Mouse (Mus musculus) hindbrain, embryonic 11.5 days (tissue): ENCODE measurements around the gene Mid1. TPM values are rescaled to one million over a fixed set of nuclear protein-coding genes. Genes with fewer than 3 reads are reported as not detected.
"Not testable (repeated sequence)": the region's sequence is repeated elsewhere in the genome, so short reads cannot be mapped to it uniquely, and the experiment has no call there.

Experiments used
- ATAC-seq: fragments of 200-750 bp; cut with Nextera tagmentation; 2 replicates; pipeline ENCODE4 v1.8.0; 2017; ENCODE audit warnings: mild to moderate bottlenecking, moderate TSS enrichment, moderate library complexity; ENCODE audit not compliant: low FRiP score
- DNase-seq: peaks from one replicate; pipeline ENCODE4 v3.0.0-alpha.2; 2015; ENCODE audit warnings: low spot score
- H3K27ac ChIP-seq: fragments of 300-500 bp; sonication (generic); 2 replicates; pipeline ENCODE4 v1.5.1; 2014; ENCODE audit warnings: mild to moderate bottlenecking, low read depth, low read length
- H3K27me3 ChIP-seq: fragments of 300-500 bp; sonication (generic); 2 replicates; pipeline ENCODE4 v1.6.1; 2014; ENCODE audit warnings: mild to moderate bottlenecking, low read length, moderate library complexity, mixed read lengths; ENCODE audit not compliant: control insufficient read depth, insufficient read depth
- H3K36me3 ChIP-seq: fragments of 300-500 bp; sonication (generic); 2 replicates; pipeline ENCODE4 v1.6.1; 2014; ENCODE audit warnings: mild to moderate bottlenecking, low read length, moderate library complexity, mixed read lengths; ENCODE audit not compliant: control insufficient read depth, insufficient read depth
- H3K4me1 ChIP-seq: fragments of 300-500 bp; sonication (generic); replicated peaks from 2 replicates; pipeline ENCODE4 v1.6.1; 2014; ENCODE audit warnings: low read length, mixed read lengths; ENCODE audit not compliant: control insufficient read depth, insufficient read depth
- H3K4me2 ChIP-seq: fragments of 300-500 bp; sonication (generic); replicated peaks from 2 replicates; pipeline ENCODE4 v1.6.1; 2014; ENCODE audit warnings: mild to moderate bottlenecking, low read depth, low read length
- H3K4me3 ChIP-seq: fragments of 300-500 bp; sonication (generic); 2 replicates; pipeline ENCODE4 v1.5.1; 2014; ENCODE audit warnings: low read depth, low read length
- H3K9ac ChIP-seq: fragments of 300-500 bp; sonication (generic); 2 replicates; pipeline ENCODE4 v1.6.1; 2014; ENCODE audit warnings: low read depth, low read length
- H3K9me3 ChIP-seq: fragments of 300-500 bp; sonication (generic); 2 replicates; pipeline ENCODE4 v1.6.1; 2016; ENCODE audit warnings: low read length; ENCODE audit not compliant: control insufficient read depth
- WGBS: fragments of 180-500 bp; shearing (Covaris S2); extraction: QIAGEN DNeasy Blood & Tissue Kit; methylation state at CpG from one replicate; pipeline ENCODE4 v1.1.7; 2014; 5-methylcytosine and 5-hydroxymethylcytosine counted together
- polyA plus RNA-seq: library from polyadenylated mRNA; unstranded; fragments of >200 nt; fragmentation: Nextera tagmentation; extraction: Ambion mirVana; gene quantifications from 2 replicates; pipeline ENCODE4 v1.2.1, GENCODE M21; 2014

Mid1 gene
- polyA plus RNA-seq, 1 experiment from 2014 or later = 24.6 TPM

- Histone ChIP-seq H3K27ac (peak overlapping the region; percentile 58), H3K4me3 (peak overlapping the region; percentile 42), H3K4me1 (peaks cover 12% of the 10 kb centered on the region), H3K9me3 (peaks cover 25% of the 10 kb centered on the region), H3K9ac (peak overlapping the region; percentile 64)
- H3K4me2 ChIP-seq, H3K27me3 ChIP-seq, H3K36me3 ChIP-seq: not testable (repeated sequence)
- peak; percentile 96 for ATAC-seq
- DNase-seq = peak; percentile 98
- WGBS = 58% methylated on average over 25 of the region's 25 CpGs
Measured at GRCm38 (mm10) chrX:170009801-170010221, 324.8 kb downstream of the Mid1 start.

- DNase-seq = peak; percentile 47
- ATAC-seq = peak; percentile 36
- not testable (repeated sequence) for H3K27ac ChIP-seq, H3K9ac ChIP-seq, H3K27me3 ChIP-seq, H3K36me3 ChIP-seq
- 86% methylated on average over 97 of the region's 97 CpGs for whole genome bisulfite sequencing
- Histone ChIP-seq H3K9me3 (peaks cover 25% of the 10 kb centered on the region), H3K4me1 (peaks cover 12% of the 10 kb centered on the region), H3K4me2 (0 out of 2 replicates have a peak overlapping the region, but pooled peaks have one; percentile 17), H3K4me3 (peak overlapping the region; percentile 6; the same call in 1 of the 2 replicates)
Measured at GRCm38 (mm10) chrX:170010581-170011528, 325.9 kb downstream of the Mid1 start.

DNA sequence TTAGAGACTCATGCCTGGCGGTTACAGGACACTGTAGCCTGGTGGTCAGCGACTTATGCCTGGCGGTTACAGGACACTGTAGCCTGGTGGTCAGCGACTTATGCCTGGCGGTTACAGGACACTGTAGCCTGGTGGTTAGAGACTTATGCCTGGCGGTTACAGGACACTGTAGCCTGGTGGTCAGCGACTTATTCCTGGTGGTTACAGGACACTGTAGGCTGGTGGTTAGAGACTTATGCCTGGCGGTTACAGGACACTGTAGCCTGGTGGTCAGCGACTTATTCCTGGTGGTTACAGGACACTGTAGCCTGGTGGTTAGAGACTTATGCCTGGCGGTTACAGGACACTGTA is 326.5 kb downstream of the Mid1 start:
- 100% methylated on average over 1 of the region's 10 CpGs for WGBS
- H3K9me3 ChIP-seq = peaks cover 25% of the 10 kb centered on the region
- not testable (repeated sequence) for H3K9ac ChIP-seq, DNase-seq, H3K27me3 ChIP-seq, H3K36me3 ChIP-seq, H3K4me2 ChIP-seq, ATAC-seq, H3K4me3 ChIP-seq, H3K27ac ChIP-seq
- peaks cover 12% of the 10 kb centered on the region for H3K4me1 ChIP-seq

DNA sequence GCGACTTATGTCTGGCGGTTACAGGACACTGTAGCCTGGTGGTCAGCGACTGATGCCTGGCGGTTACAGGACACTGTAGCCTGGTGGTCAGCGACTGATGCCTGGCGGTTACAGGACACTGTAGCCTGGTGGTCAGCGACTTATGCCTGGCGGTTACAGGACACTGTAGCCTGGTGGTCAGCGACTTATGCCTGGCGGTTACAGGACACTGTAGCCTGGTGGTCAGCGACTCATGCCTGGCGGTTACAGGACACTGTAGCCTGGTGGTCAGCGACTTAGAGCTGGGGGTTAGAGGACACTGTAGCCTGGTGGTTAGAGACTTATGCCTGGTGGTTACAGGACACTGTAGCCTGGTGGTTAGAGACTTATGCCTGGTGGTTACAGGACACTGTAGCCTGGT is 328.4 kb downstream of the Mid1 start:
- H3K27me3 ChIP-seq, H3K4me2 ChIP-seq, DNase-seq, H3K4me3 ChIP-seq, H3K27ac ChIP-seq, H3K4me1 ChIP-seq, ATAC-seq, H3K9ac ChIP-seq: not testable (repeated sequence)
- Histone ChIP-seq H3K36me3 (peaks cover 12% of the 10 kb centered on the region), H3K9me3 (peaks cover 17% of the 10 kb centered on the region)
- WGBS = 93% methylated on average over 3 of the region's 13 CpGs

- H3K27me3 ChIP-seq, H3K9ac ChIP-seq, H3K4me1 ChIP-seq, H3K27ac ChIP-seq, ATAC-seq, DNase-seq, H3K4me2 ChIP-seq, H3K4me3 ChIP-seq: not testable (repeated sequence)
- Histone ChIP-seq H3K36me3 (peaks cover 19% of the 10 kb centered on the region), H3K9me3 (peaks cover 22% of the 10 kb centered on the region)
- WGBS = 85% methylated on average over 7 of the region's 13 CpGs
Measured at GRCm38 (mm10) chrX:170014038-170014437, 329.0 kb downstream of the Mid1 start.

DNA sequence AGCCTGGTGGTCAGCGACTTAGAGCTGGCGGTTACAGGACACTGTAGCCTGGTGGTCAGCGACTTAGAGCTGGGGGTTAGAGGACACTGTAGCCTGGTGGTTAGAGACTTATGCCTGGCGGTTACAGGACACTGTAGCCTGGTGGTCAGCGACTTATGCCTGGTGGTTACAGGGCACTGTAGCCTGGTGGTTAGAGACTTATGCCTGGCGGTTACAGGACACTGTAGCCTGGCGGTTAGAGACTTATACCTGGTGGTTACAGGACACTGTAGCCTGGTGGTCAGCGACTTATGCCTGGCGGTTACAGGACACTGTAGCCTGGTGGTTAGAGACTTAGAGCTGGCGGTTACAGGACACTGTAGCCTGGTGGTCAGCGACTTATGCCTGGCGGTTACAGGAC is 330.9 kb downstream of the Mid1 start:
- not testable (repeated sequence) for H3K4me1 ChIP-seq, H3K27me3 ChIP-seq, H3K27ac ChIP-seq, H3K4me3 ChIP-seq, DNase-seq, ATAC-seq, H3K4me2 ChIP-seq, H3K9ac ChIP-seq
- WGBS = 90% methylated on average over 10 of the region's 12 CpGs
- peaks cover 20% of the 10 kb centered on the region for H3K36me3 ChIP-seq
- H3K9me3 ChIP-seq = peaks cover 17% of the 10 kb centered on the region

GRCm38 (mm10) chrX:170017333-170018245 is 332.6 kb downstream of the Mid1 start:
- not testable (repeated sequence) for H3K4me1 ChIP-seq, H3K27ac ChIP-seq, H3K27me3 ChIP-seq, H3K4me2 ChIP-seq, H3K4me3 ChIP-seq, H3K9ac ChIP-seq
- peaks cover 14% of the 10 kb centered on the region for H3K9me3 ChIP-seq
- ATAC-seq = peak; percentile 90
- 56% methylated on average over 27 of the region's 27 CpGs for WGBS
- DNase-seq = peak; percentile 78
- peaks cover 15% of the 10 kb centered on the region for H3K36me3 ChIP-seq

- 86% methylated on average over 66 of the region's 66 CpGs for WGBS
Measured at GRCm38 (mm10) chrX:170018571-170019218, 333.7 kb downstream of the Mid1 start.

More at GRCm38 (mm10) chrX:170018571-170019218, 333.7 kb downstream of the Mid1 start:
- peaks cover 15% of the 10 kb centered on the region for H3K36me3 ChIP-seq
- peaks cover 14% of the 10 kb centered on the region for H3K9me3 ChIP-seq
- H3K4me1 ChIP-seq, H3K4me2 ChIP-seq, H3K4me3 ChIP-seq, H3K27me3 ChIP-seq, H3K9ac ChIP-seq: not testable (repeated sequence)
- ATAC-seq = peak; percentile 78
- H3K27ac ChIP-seq = 0 out of 2 replicates have a peak overlapping the region, but pooled peaks have one; percentile 1
- DNase-seq = peak; percentile 41
